Mouse (Mus musculus): ENCODE measurements around the gene Anapc5.

- TF ChIP-seq CTCF (IDR thresholded peaks at IDR 0.05; ENCODE audit: low read depth, low read length) (no peak), POLR2A (IDR thresholded peaks at IDR 0.05; ENCODE audit: insufficient read depth, low read length) (no peak)
Measured at GRCm38 (mm10) chr5:122852611-122853010, 31.5 kb upstream of the Anapc5 start.
